ENCODE assay signal across 8 mouse cellular contexts in genomic region chr5:144189950-144190583, GRCm38 (mm10). TPM values are rescaled to one million over a fixed set of nuclear protein-coding genes. Genes with fewer than 3 reads are reported as not detected.
A peak's percentile ranks its signal among the peaks of the same experiment; 100 is the strongest.
DNase-seq lines count a peak whose midpoint lies in the region; ATAC-seq and TF ChIP-seq lines count a peak whose summit lies in the region.

Bhlha15 (plus strand) TSS chr5:144190286.

- peaks cover 8 to 20% of the 10 kb centered on the region in 2 experiments for H3K4me1 ChIP-seq in heart, embryonic 14.5 days (ENCODE audit: control insufficient read depth in 2 of 2, insufficient read depth in 2 of 2, low read length in 2 of 2)
- H3K4me1 ChIP-seq in kidney, postnatal 0 days (replicated peaks; ENCODE audit: insufficient read depth, low read length): peaks cover 8% of the 10 kb centered on the region; the same call in 1 of the 2 replicates

- peak within 1 kb of the TSS; percentile 73 for H3K4me2 ChIP-seq in heart, embryonic 14.5 days (ENCODE audit: low read length)
- H3K4me2 ChIP-seq in kidney, postnatal 0 days (ENCODE audit: low read length): peak within 1 kb of the TSS; percentile 58

- H3K27ac ChIP-seq in heart, embryonic 14.5 days (replicated peaks in 1 of 2; ENCODE audit: control insufficient read depth in 1 of 2, insufficient read depth in 1 of 2, low read depth in 2 of 2, low read length in 2 of 2): no peak within 1 kb of the TSS
- no peak within 1 kb of the TSS for H3K27ac ChIP-seq in kidney, postnatal 0 days

- H3K9me3 ChIP-seq in heart, embryonic 14.5 days (ENCODE audit: control insufficient read depth, low read length): no peaks in the 10 kb centered on the region
- H3K9me3 ChIP-seq in kidney, postnatal 0 days (replicated peaks; ENCODE audit: low read length): no peaks in the 10 kb centered on the region

- DNase-seq in R1 (ENCODE audit: low read depth, low spot score): peak; percentile 74
- DNase-seq in c-Kit-positive CD71-positive TER-119-negative erythroid progenitor cells, embryonic 14.5 days (ENCODE audit: low read depth): peak; percentile 56
- peak; percentile 44 for DNase-seq in kidney, postnatal 0 days (ENCODE audit: low spot score)
- peak; percentile 73 for DNase-seq in lung, postnatal 25 days (ENCODE audit: low spot score)
- peak; percentile 68 to 79 for DNase-seq in spleen, adult 18-20 months

- no peak for TF ChIP-seq CTCF in kidney, postnatal 0 days (IDR thresholded peaks at IDR 0.05; ENCODE audit: low read depth)

- peak within 1 kb of the TSS; percentile 39 for H3K9ac ChIP-seq in heart, embryonic 14.5 days (ENCODE audit: low read length)
- peak within 1 kb of the TSS; percentile 40; the same call in 1 of the 2 replicates for H3K9ac ChIP-seq in kidney, postnatal 0 days (ENCODE audit: low read depth, low read length)

- H3K36me3 ChIP-seq in heart, embryonic 14.5 days (ENCODE audit: control insufficient read depth, insufficient read depth, low read length): peaks cover 15% of the 10 kb centered on the region
- peaks cover 13% of the 10 kb centered on the region; the same call in 1 of the 2 replicates for H3K36me3 ChIP-seq in kidney, postnatal 0 days (ENCODE audit: insufficient read depth, low read length)

- WGBS in heart, embryonic 14.5 days: 3% methylated on average over 24 of the region's 26 CpGs
- 2% methylated on average over 24 of the region's 26 CpGs for WGBS in kidney, postnatal 0 days

- peak within 1 kb of the TSS; percentile 33 to 39 for H3K4me3 ChIP-seq in heart, embryonic 14.5 days (ENCODE audit: control insufficient read depth in 1 of 2, insufficient read depth in 1 of 2, low read depth in 1 of 2, low read length in 2 of 2)
- peak within 1 kb of the TSS; percentile 21; the same call in 1 of the 2 replicates for H3K4me3 ChIP-seq in kidney, postnatal 0 days (replicated peaks; ENCODE audit: low read depth, low read length)

- no peaks in the 10 kb centered on the region for H3K27me3 ChIP-seq in heart, embryonic 14.5 days (ENCODE audit: control insufficient read depth, insufficient read depth, low read length)
- H3K27me3 ChIP-seq in kidney, postnatal 0 days (ENCODE audit: insufficient read depth, low read length): no peaks in the 10 kb centered on the region

- peak; percentile 51; the same call in 1 of the 2 replicates for ATAC-seq in heart, embryonic 14.5 days (ENCODE audit: insufficient number of reproducible peaks, insufficient read depth, low FRiP score, low read depth)
- peak; percentile 33; the same call in 1 of the 2 replicates for ATAC-seq in kidney, postnatal 0 days (replicated peaks; ENCODE audit: low FRiP score, low read depth)
- no peak for ATAC-seq in monocyte, adult 5-6 weeks (replicated peaks; ENCODE audit: insufficient number of reproducible peaks, low FRiP score, low TSS enrichment, poor library complexity, severe bottlenecking)
- no peak for ATAC-seq in cerebellum, adult (ENCODE audit: insufficient number of reproducible peaks, low FRiP score, low TSS enrichment)

RNA-seq across cellular contexts. Expression of gene Bhlha15, which starts in this region (rescaled TPM):
- 0.05 and 0.09 TPM in 2 replicates for polyA plus RNA-seq in heart, embryonic 14.5 days (2014; fragmentation: Nextera tagmentation; extraction: Ambion mirVana)
- polyA plus RNA-seq in kidney, postnatal 0 days (2015; fragmentation: Nextera tagmentation; extraction: Ambion mirVana): 0.54 and 0.60 TPM in 2 replicates
- total RNA-seq in monocyte, adult 5-6 weeks (2017): 0.32 to 0.78 TPM (median 0.38 TPM) in 3 replicates

Comparison
In these comparisons a context has a peak if more than half of its experiments do, and no peak if none do; other contexts are left out.
1. Peak in ATAC-seq, H3K4me3 ChIP-seq, H3K9ac ChIP-seq and H3K4me2 ChIP-seq in heart, embryonic 14.5 days; RNA of the gene not detected or under 1 TPM.
2. Peak in DNase-seq, ATAC-seq, H3K4me3 ChIP-seq, H3K9ac ChIP-seq and H3K4me2 ChIP-seq in kidney, postnatal 0 days; RNA of the gene not detected or under 1 TPM.